Mouse (Mus musculus) kidney, postnatal 0 days (tissue): ENCODE measurements around the gene Krtap4-9. TPM values are rescaled to one million over a fixed set of nuclear protein-coding genes. Genes with fewer than 3 reads are reported as not detected.
"Not testable (repeated sequence)": the region's sequence is repeated elsewhere in the genome, so short reads cannot be mapped to it uniquely, and the experiment has no call there.

Experiments used
- ATAC-seq: fragments of 200-750 bp; cut with Nextera tagmentation; replicated peaks from 2 replicates; pipeline ENCODE4 v1.8.0; 2017; ENCODE audit warnings: low read depth, moderate number of reproducible peaks, moderate TSS enrichment, moderate library complexity; ENCODE audit not compliant: low FRiP score
- DNase-seq: peaks from one replicate; pipeline ENCODE4 v3.0.0-alpha.2; 2016; ENCODE audit warnings: low spot score
- H3K27ac ChIP-seq: fragments of 300-500 bp; sonication (generic); 2 replicates; pipeline ENCODE4 v1.5.1; 2014; ENCODE audit warnings: mild to moderate bottlenecking
- H3K27me3 ChIP-seq: fragments of 300-500 bp; sonication (generic); 2 replicates; pipeline ENCODE4 v1.6.1; 2014; ENCODE audit warnings: low read length, mixed read lengths; ENCODE audit not compliant: insufficient read depth
- H3K36me3 ChIP-seq: fragments of 300-500 bp; sonication (generic); 2 replicates; pipeline ENCODE4 v1.6.1; 2014; ENCODE audit warnings: low read length, mixed read lengths; ENCODE audit not compliant: insufficient read depth
- H3K4me1 ChIP-seq: fragments of 300-500 bp; sonication (generic); replicated peaks from 2 replicates; pipeline ENCODE4 v1.6.1; 2014; ENCODE audit warnings: antibody characterized with exemption, low read length, mixed read lengths; ENCODE audit not compliant: insufficient read depth
- H3K4me2 ChIP-seq: fragments of 300-500 bp; sonication (generic); 2 replicates; pipeline ENCODE4 v1.6.1; 2014; ENCODE audit warnings: mild to moderate bottlenecking, low read length, moderate library complexity, mixed read lengths
- H3K4me3 ChIP-seq: fragments of 300-500 bp; sonication (generic); replicated peaks from 2 replicates; pipeline ENCODE4 v1.5.1; 2014; ENCODE audit warnings: low read depth, low read length
- H3K9ac ChIP-seq: fragments of 300-500 bp; sonication (generic); 2 replicates; pipeline ENCODE4 v1.6.1; 2014; ENCODE audit warnings: low read depth, low read length
- H3K9me3 ChIP-seq: fragments of 300-500 bp; sonication (generic); replicated peaks from 2 replicates; pipeline ENCODE4 v1.6.1; 2016; ENCODE audit warnings: low read length, inconsistent platforms, mixed read lengths
- CTCF ChIP-seq: IDR thresholded peaks from 2 replicates; pipeline ENCODE4 v1.5.1; 2016; ENCODE audit warnings: antibody characterized with exemption, low read depth, mild to moderate bottlenecking, moderate library complexity
- WGBS: fragments of 180-500 bp; shearing (Covaris S2); extraction: QIAGEN DNeasy Blood & Tissue Kit; methylation state at CpG from one replicate; pipeline ENCODE4 v1.1.7; 2014; 5-methylcytosine and 5-hydroxymethylcytosine counted together
- polyA plus RNA-seq: library from polyadenylated mRNA; unstranded; fragments of >200 nt; fragmentation: Nextera tagmentation; extraction: Ambion mirVana; gene quantifications from 2 replicates; pipeline ENCODE4 v1.2.1, GENCODE M21; 2015

The Krtap4-9 gene
- polyA plus RNA-seq, result not detected in 2 replicates

- H3K27me3 ChIP-seq, H3K36me3 ChIP-seq, H3K4me2 ChIP-seq, DNase-seq, H3K9ac ChIP-seq, ATAC-seq, H3K4me1 ChIP-seq, H3K27ac ChIP-seq, H3K4me3 ChIP-seq, H3K9me3 ChIP-seq: not testable (repeated sequence)
These were observed at the start of gene Krtap4-9 for GRCm38 (mm10) chr11:99784900-99785299. Krtap4-9 (plus strand) TSS chr11:99785200.

GRCm38 (mm10) chr11:99743985-99744384 lies 41.0 kb upstream of the Krtap4-9 start:
- peak; percentile 24 for DNase-seq
- no peaks in the 10 kb centered on the region for H3K9me3 ChIP-seq
- WGBS, result 61% methylated on average over 3 of the region's 3 CpGs
- TF ChIP-seq CTCF, result no peak
- no peak for ATAC-seq
- no peak overlapping the region for H3K4me3 ChIP-seq
- H3K4me1 ChIP-seq, result no peaks in the 10 kb centered on the region
- H3K9ac ChIP-seq, result no peak overlapping the region
- H3K36me3 ChIP-seq, result no peaks in the 10 kb centered on the region
- no peak overlapping the region for H3K4me2 ChIP-seq
- H3K27ac ChIP-seq, result no peak overlapping the region
- H3K27me3 ChIP-seq, result no peaks in the 10 kb centered on the region

DNA sequence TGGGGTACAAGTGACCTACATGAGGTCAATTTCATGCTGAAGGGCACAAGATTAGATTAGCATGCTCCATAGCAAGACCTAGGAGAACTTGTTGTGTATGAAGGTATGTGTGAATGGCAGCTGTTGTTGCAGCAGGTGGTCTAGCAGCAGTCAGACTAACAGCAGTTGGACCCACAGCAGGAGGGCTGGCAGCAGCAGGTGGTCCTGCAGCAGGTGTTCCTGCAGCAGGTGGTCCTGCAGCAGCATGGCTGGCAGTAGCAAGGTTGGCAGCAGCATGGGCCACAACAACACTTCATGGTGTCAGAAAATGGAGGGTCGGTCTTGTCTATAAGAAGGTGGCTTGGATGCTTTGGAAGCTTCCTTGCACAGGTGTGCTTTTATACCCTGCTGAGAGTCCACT lies 26.1 kb upstream of the Krtap4-9 start:
- no peak overlapping the region for H3K27ac ChIP-seq
- no peak overlapping the region for H3K4me3 ChIP-seq
- no peak overlapping the region for H3K9ac ChIP-seq
- TF ChIP-seq CTCF, result no peak
- 87% methylated on average over 1 of the region's 1 CpGs for WGBS
- no peaks in the 10 kb centered on the region for H3K9me3 ChIP-seq
- no peak for DNase-seq
- H3K27me3 ChIP-seq, result no peaks in the 10 kb centered on the region
- H3K4me2 ChIP-seq, result no peak overlapping the region
- no peak for ATAC-seq
- H3K4me1 ChIP-seq, result no peaks in the 10 kb centered on the region
- no peaks in the 10 kb centered on the region for H3K36me3 ChIP-seq

DNA sequence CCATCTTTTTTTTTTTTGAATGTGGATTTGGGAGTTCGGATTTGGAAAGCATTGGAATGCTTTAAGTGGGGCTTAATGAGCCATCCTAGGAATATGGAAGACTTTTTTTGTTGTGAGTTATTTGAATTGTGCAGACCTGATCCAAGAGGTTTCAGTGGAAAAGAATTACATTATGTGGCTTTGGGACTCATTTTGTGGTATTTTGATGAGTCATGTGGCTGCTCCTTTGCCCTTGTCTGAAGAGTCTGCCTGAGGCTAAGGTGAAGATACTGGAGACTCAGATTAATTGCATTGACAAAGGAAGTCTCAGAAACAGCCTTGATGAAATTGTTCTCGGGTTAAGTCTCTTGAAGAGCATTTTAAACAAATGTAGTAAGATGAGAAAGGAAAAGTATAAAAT lies 16.6 kb upstream of the Krtap4-9 start:
- 67% methylated on average over 2 of the region's 2 CpGs for WGBS
- no peak overlapping the region for H3K4me3 ChIP-seq
- no peaks in the 10 kb centered on the region for H3K27me3 ChIP-seq
- TF ChIP-seq CTCF, result no peak
- no peaks in the 10 kb centered on the region for H3K4me1 ChIP-seq
- ATAC-seq (no peak), DNase-seq (no peak)
- no peak overlapping the region for H3K4me2 ChIP-seq
- no peaks in the 10 kb centered on the region for H3K36me3 ChIP-seq
- no peak overlapping the region for H3K9ac ChIP-seq
- no peak overlapping the region for H3K27ac ChIP-seq
- no peaks in the 10 kb centered on the region for H3K9me3 ChIP-seq

DNA sequence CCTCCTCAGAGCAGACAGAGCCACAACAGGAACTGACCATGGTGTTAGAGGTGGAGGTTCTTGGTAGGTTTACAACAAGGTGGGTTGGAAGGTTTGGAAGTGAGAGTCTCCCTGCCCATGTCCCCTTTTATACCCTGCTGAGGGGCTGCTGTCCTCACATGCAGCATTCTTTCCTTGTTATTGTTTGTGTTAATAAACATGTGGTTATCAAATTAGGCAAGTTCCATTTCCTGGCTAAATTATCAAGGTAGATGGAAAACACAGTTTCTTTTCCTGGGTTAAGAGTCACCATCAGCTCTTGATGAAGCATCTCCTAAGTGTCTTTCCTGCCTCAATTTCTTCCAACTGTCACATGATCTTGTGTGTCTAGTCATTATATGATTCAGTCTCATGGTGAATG lies 12.2 kb upstream of the Krtap4-9 start, which contains the start of gene Gm11595:
Gene Gm11595 (minus strand): TSS at position 101 of the 400 bp plus-strand sequence.
- DNase-seq, H3K4me1 ChIP-seq, H3K27me3 ChIP-seq, H3K9me3 ChIP-seq, H3K27ac ChIP-seq, H3K9ac ChIP-seq, H3K4me2 ChIP-seq, H3K4me3 ChIP-seq, H3K36me3 ChIP-seq, ATAC-seq: not testable (repeated sequence)

GRCm38 (mm10) chr11:99778401-99778800 lies 6.6 kb upstream of the Krtap4-9 start:
- no peak for ATAC-seq
- H3K4me3 ChIP-seq, result no peak overlapping the region
- DNase-seq, result no peak

GRCm38 (mm10) chr11:99780604-99781003 lies 4.4 kb upstream of the Krtap4-9 start, which contains the start of gene Krtap4-8:
Krtap4-8 (minus strand) TSS chr11:99780704.
- Histone ChIP-seq H3K4me2 (no peak within 1 kb of the TSS), H3K36me3 (no peaks in the 10 kb centered on the region), H3K4me3 (no peak within 1 kb of the TSS), H3K9me3 (no peaks in the 10 kb centered on the region), H3K9ac (no peak within 1 kb of the TSS), H3K27me3 (no peaks in the 10 kb centered on the region), H3K4me1 (no peaks in the 10 kb centered on the region), H3K27ac (no peak within 1 kb of the TSS)
- DNase-seq, result no peak
- WGBS, result 95% methylated on average over 2 of the region's 2 CpGs
- no peak for ATAC-seq
- no peak for TF ChIP-seq CTCF

More at GRCm38 (mm10) chr11:99778401-99778800, 6.6 kb upstream of the Krtap4-9 start:
- H3K9ac ChIP-seq, result no peak overlapping the region
- H3K9me3 ChIP-seq, result no peaks in the 10 kb centered on the region
- no peaks in the 10 kb centered on the region for H3K27me3 ChIP-seq
- TF ChIP-seq CTCF, result no peak
- no peaks in the 10 kb centered on the region for H3K4me1 ChIP-seq
- no peak overlapping the region for H3K27ac ChIP-seq
- H3K4me2 ChIP-seq, result no peak overlapping the region
- no peaks in the 10 kb centered on the region for H3K36me3 ChIP-seq
- 65% methylated on average over 7 of the region's 7 CpGs for WGBS
